Mouse (Mus musculus) small intestine, adult 2 months (tissue): ENCODE measurements around the gene Col11a2.

ENCODE experiments used
- CTCF ChIP-seq: fragments of 200-500 bp; IDR thresholded peaks from 2 replicates; pipeline ENCODE4 v1.5.1; 2012; ENCODE audit warnings: low read depth, mild to moderate bottlenecking, control low read depth, inconsistent platforms, low read length, moderate library complexity, mixed read lengths; ENCODE audit not compliant: insufficient replicate concordance, insufficient read length; ENCODE audit errors: extremely low read depth
- POLR2A ChIP-seq: fragments of 200-500 bp; IDR thresholded peaks from 2 replicates; pipeline ENCODE4 v1.6.1; 2012; ENCODE audit warnings: low read depth, mild to moderate bottlenecking, control low read depth, inconsistent platforms, low read length, moderate library complexity

DNA sequence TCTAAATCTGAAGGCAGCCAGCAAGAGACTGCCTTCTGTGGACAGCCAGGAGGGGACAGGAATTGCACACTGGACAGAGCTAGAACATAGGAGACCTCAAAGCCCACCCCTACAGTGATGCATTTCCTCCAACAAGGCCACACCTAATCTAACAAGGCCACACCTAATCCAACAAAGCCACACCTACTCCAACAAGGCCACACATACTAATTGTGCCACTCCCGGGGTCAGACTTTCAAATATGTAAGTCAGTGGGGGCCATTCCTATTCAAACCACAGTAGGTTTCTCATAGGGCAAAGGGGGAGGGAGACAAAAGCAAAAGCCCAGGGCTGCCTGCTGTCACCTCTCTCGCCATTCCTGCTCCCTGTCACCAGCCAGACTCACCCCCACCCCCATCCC, 48.1 kb downstream of the Col11a2 start:
- TF ChIP-seq CTCF (no peak), POLR2A (no peak)
